Mouse (Mus musculus) urinary bladder, adult 2 months (tissue): ENCODE data around the gene Samd4b. TPM values are rescaled to one million over a fixed set of nuclear protein-coding genes. Genes with fewer than 3 reads are reported as not detected.

Source experiments
- DNase-seq: peaks from one replicate; pipeline ENCODE4 v3.0.0; 2022; ENCODE audit warnings: low spot score
- polyA plus RNA-seq: library from polyadenylated mRNA; depleted of rRNA; stranded (reverse); fragments of >200 nt; gene quantifications from 2 replicates; pipeline ENCODE4 v1.2.3, GENCODE M21; 2012

Gene Samd4b
- polyA plus RNA-seq, 1 experiment, result 49.9 TPM

DNA sequence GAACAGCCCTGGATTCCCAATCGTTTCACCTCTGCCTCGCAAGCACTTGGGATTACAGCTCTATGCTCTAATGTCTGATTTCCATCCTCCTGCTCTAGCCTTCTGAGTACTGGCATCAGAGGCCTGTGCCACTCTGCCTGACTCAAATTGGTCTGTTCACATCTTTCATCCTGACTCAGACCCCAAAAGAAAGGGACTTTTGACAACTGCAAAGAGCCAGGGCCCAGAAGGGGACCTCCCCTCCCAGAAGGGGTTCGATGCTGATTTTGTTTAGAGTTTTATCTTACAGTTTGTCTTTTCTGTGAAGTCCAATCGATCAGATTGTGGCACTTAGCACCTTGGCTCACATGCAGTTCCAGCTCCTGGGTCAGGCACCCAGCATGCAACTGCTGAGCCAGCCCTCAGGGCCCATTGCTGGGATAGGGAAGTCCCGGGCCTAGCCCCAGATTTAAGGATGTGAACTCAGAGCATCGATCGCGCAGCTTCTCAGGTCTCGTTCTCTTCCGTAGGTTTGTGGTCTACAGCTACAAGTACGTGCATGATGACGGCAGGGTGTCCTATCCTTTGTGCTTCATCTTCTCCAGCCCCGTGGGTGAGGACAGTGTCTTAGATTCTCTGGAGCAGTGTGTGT lies 153.5 kb downstream of the Samd4b start:
- DNase-seq, result no peak

- DNase-seq, result no peak
These were observed 155.3 kb downstream of the Samd4b start for GRCm38 (mm10) chr7:28442688-28443087.

DNA sequence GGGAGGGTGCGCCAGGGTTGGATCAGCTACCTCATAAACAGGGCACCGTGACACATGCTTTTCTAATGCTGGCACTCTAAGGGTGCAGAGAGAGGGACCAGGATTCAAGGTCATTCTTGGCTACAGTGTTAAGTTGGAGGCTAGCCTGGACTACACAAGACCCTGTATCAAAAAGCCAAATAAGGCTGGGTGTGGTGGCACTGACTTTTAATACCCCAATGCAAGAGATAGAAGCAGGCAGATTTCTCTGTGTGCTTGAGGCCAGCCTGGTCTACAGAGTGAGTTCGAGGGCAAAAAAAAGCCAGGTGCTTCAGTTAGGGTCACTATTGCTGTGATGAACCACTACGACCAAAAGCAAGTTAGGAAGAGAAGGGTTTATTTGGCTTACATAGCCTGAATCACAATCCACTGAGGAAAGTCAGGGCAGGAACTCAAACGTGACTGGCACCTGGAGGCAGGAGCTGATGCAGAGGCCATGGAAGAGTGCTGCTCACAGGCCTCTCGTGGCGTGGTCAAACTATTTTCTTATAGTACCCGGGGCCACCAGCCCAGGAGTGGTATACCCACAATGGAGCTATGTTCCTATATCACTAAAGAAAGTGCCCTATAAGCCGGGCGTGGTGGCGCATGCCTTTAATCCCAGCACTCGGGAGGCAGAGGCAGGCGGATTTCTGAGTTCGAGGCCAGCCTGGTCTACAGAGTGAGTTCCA lies 156.0 kb downstream of the Samd4b start:
- DNase-seq, result no peak

- no peak for DNase-seq
These were observed 157.2 kb downstream of the Samd4b start for GRCm38 (mm10) chr7:28440739-28441138.

DNA sequence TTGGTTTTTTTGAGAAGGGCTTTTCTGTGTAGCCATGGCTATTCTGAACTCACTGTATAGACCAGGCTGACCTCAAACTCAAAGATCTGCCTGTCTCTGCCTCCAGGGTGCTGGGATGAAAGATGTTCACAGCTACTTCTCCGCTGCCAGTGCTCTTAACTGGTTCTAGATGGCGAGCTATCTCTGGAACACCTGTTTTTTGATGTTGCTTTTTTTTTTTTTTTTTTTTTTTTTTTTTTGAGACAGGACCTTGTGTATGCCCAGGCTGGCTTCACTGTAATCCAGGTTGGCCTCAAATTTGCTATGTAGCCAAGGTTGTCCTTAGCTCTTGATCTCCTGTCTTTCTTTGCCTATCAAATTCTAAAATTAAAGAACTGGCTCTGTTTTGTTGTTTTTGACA lies 159.2 kb downstream of the Samd4b start:
- DNase-seq, result no peak

DNA sequence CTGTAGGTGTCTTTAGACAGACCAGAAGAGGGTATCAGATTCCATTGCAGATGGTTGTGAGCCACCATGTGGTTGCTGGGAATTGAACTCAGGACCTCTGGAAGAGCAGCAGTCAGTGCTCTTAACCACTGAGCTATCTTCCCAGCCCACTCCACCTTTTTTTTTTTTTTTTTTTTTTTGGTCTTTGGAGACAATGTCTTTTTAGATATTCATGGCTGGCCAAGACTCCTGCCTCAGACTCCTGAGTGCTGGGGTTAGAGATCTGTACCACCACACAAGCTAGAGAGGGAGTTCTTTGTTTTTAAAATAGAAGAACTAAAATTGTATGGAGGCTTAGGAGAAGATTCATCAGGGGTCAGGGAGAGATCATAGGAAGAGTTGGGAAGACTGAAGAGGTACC lies 160.0 kb downstream of the Samd4b start:
- DNase-seq, result no peak

DNA sequence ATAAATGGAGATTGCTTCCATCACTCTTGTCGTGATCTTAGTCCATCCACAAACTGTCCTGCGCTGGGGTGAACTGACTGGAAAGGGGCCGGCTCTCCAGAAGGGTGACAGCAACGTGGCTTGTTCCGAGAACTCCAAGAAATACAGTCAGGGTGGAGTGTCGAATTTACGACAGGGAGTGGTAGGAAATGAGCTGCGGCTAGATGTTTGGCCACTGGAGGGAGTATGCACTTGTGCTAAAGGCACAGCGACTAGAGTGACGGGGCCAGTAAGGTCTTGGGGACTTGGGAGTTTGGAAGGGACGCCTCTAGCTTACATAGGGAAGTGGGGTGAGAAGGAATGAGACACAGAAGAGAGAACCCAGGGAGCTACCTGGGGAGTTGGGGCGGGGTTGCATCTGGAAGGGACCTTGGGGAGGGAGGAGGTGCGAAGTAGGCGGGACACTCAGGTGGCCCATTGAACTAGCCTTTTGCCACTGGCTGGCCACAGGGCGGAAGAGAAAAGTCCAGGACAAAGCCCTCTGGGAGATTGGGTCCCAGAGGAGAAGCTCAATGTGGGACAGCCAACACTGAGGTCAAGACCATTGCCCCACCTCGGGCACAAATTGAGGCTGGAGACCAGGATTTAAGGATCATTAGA lies 160.9 kb downstream of the Samd4b start, which contains the start of gene Gmfg:
Gene Gmfg (plus strand): TSS at position 516 of the 639 bp plus-strand sequence.
- peak; percentile 45 for DNase-seq

DNA sequence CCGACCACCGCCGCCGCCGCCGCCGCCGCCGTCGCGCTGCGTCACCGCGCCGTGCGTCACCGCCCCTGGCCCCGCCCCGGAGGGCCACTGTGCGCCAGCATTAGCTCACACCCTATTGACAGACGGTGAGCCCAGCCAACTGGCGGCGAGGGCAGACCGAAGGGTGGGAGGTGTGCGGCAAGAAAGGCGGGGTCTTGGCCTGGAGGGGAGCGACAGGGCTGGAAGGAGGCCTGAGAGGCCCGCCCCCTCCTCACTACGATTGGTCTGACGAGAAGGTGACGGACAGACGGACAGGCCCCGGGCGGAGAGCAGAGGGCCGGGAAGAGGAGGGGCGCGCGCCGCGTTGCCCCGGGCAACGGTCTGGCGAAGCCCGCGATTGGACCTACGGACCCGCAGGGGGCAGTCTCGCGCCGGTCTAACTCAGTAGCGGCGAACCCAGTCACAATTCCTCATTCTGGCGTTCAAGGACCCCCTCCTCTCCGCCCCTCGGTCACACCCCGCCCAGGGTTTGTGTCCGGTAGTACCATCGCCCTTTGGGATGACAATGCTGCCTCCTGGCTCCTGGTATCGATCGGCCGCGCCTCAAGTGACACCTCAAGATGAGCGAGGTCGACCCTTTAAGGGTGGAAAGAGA lies 161.6 kb downstream of the Samd4b start:
- peak; percentile 98 for DNase-seq

DNA sequence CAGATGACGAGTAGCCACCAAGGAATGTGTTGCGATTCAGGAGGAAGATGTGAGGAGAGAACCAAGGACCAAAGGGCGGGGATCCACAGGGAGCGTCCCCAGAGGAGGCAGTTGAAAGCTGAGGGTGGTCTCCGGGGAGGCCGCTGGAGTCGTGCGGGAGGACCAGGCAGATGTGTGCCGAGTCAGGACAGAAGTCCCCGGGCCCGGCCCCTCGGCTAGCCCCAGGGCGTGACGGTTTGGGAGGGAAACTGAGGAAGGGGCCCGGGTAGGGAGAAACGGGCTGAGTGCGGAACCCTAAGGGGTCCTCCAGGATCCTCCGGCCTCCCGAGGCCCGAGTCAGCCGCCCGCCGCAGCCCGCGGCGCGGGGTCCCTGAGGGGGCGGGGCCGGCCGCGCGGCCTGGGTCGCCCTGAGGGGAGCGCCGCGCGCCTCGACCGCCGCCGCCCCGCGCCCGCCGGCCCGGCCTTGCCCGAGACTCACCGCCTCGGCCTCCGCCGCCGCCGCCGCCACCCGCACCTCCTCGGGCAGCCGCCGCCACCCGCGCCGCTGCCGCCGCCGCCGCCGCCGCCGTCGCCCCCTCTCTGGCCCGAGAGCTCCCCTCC lies 162.2 kb downstream of the Samd4b start:
- no peak for DNase-seq

GRCm38 (mm10) chr7:28432252-28432651 lies 165.7 kb downstream of the Samd4b start:
- no peak for DNase-seq

- no peak for DNase-seq
These were observed 167.4 kb downstream of the Samd4b start for GRCm38 (mm10) chr7:28430512-28430911.

DNA sequence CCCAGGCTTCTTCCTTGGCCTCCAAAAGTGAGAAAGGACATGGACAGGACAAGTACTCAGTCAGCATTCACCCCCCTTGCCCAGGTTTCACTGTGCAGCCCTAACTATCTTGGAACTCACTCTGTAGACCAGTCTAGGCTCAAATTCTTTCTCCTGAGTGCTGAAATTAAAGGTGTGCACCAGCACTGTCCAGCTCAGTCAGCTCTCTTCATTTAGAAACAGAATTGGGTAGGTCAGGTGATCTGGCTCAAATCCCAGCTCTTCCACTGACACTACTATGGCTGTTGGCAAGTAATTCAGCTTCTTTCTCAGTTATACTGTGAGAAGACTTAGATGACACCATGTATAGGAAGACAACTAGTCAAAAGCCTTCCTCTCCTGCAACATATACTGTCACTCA lies 170.2 kb downstream of the Samd4b start:
- DNase-seq, result no peak

DNA sequence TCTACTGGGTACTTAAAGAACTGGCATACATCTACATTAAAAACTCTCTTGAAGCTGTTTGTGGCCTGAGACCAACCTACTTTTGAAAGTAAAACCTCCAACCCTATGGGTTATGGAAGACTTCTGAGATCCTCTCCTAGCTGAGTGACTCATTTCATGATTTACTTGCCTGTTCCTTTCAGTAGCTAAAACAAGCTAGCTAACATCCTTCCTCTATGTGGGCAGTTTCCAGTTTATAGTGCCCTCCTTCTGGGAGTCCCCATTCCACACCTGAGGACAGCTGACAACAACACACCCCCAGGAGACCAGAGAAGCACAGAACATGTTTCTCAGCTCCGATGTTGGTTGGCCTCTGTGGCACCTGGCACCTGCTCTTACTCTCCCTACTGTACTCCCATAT lies 174.9 kb downstream of the Samd4b start:
- DNase-seq, result no peak

- no peak for DNase-seq
These were observed 178.5 kb downstream of the Samd4b start for GRCm38 (mm10) chr7:28419416-28419815.

GRCm38 (mm10) chr7:28418096-28418670 lies 179.8 kb downstream of the Samd4b start:
- no peak for DNase-seq

DNA sequence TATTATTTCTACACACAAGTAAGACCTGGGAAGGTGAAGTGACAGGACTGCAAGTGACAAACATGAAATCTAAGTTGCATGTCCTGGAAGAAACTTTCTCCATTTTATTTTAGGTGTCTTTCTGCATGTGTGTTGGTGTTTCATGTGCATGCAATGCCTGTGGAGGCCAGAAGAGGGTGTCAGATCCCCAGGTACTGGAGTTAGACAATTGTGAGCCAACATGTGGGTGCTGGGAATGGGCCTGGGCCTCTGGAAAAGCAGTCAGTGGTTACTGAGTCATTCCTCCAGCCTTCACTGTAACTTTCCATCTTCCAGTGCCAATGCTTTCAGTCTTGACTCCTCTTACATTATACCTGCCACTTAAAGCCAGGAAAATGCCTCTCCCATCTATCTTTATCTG lies 180.6 kb downstream of the Samd4b start:
- no peak for DNase-seq

DNA sequence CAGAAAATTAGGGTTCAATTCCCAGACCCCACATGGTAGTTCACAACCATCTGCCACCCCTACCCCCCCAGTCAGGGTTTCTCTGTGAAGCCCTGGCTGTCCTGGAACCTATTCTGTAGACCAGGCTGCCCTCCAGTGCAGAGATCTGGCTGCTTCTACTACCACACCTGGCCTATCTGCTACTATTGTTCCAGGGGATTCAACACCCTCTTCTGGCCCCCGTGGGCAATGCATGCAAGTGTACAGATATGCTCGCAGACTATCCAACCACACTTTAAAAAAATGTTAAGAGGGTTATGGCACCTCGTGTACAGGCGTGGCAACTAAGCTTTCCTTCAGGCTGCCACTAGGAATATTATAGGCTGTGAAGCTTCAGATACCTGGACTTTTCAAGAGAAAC lies 185.1 kb downstream of the Samd4b start:
- DNase-seq, result no peak

DNA sequence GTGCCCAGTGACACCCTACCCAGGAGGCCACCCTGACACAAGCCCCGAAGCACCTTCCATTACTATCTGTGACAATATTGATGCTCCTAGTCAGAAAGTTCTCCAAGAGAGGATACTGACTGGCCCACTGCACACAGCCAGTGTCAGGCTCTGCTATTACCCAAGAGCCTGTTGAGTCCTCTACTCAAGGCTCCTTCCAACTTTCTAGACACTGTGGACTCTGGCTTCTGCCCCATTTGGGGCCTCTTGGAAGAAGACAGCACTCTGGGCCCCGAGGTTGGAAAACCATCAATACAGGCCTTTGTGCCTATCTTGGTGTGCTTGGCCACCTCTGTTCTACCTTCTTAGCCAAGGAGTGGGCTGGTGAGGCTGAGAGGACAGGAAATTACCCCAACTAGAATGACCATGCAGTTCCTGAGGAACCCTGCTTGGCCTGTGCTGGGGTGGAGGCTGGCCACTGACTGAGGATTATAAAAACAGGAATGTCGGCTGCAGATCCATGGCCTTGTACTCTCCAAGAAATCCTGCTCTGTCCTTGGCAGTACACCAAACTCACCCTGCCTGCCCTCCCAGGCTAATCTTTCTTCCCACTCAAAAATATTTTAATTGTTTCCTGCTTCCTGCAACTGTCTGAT lies 187.0 kb downstream of the Samd4b start:
- DNase-seq, result no peak

DNA sequence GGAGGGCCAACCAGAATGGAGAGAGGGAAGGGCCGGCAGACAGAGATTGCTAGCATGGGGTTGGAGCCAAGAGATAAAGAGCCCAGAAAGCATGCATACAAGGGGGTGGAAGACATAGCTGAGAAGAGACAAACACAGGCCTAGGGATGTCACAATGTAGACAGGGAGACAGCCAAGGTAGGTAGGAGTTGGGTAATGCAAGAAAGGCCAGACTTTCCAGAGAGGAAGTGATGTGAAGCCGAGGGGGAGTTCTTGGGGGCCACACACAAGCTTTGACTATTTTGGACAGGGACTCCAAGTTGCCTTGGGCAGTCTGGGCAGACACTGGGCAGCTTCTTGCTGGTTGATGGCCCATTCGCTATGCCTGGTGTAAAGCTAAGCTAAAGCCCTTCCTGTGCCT lies 196.0 kb downstream of the Samd4b start:
- no peak for DNase-seq

DNA sequence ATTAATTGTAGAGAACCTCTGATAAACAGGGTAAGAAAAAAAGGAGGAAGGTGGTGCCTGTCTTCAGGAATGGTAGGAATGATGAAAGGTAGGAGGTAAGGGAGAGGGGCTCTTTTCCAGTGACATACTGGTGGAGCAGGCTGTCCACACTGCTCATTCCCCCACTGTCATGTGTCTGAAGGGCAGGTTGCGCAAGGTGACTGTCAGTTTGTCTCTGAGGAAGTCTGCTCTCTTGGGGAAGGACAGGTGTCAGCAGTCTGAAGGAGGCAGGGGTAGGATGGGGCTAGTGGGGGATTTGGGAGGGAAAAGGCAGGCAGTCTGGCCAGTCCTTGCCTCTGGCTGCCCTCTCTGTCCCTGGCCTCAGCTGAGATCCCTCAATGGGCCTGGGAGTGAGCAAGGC lies 196.9 kb downstream of the Samd4b start:
- DNase-seq, result no peak

- no peak for DNase-seq
These were observed 199.1 kb downstream of the Samd4b start for GRCm38 (mm10) chr7:28398696-28399340.
